Mouse (Mus musculus): ENCODE results near the gene Chst14. TPM values are rescaled to one million over a fixed set of nuclear protein-coding genes. Genes with fewer than 3 reads are reported as not detected.

The Chst14 gene
- total and polyA plus RNA-seq, 3 experiments: 1.2 to 4.9 (median 2.5) TPM

DNA sequence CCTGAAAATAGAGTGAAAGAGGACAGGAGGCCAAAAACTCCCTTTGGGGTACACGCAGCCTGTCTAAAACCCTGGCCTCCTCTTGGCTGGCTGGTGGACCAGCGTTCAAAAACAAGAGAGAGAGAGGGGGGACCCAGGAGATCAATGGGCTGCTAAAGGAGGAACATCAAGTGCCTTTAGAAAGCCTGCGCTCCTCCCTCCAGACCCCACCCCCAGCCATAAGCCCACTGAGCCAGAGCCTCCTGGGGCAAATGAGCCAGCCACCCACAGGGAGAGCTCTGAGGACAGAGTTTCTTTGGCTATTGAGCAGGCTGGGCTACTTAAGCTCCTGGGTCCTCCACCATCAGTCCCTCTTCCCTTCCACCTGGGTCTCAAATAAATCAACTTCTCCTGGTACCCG lies 27.5 kb upstream of the Chst14 start:
- no peak overlapping the region; the same call in 1 of the 2 replicates for H3K4me3 ChIP-seq (ENCODE audit: low read depth, low read length)
- peaks cover 85% of the 10 kb centered on the region for H3K4me1 ChIP-seq (ENCODE audit: insufficient read depth, low read depth, low read length)
- H3K27me3 ChIP-seq (ENCODE audit: insufficient read depth, low read length): peaks cover 25% of the 10 kb centered on the region; the same call in 1 of the 2 replicates
- TF ChIP-seq POLR2AphosphoS5 (IDR thresholded peaks at IDR 0.05; ENCODE audit: insufficient replicate concordance, low read depth, low read length) (no peak), CTCF (IDR thresholded peaks at IDR 0.05; ENCODE audit: low read depth, low read length) (no peak), GATA1 (IDR thresholded peaks at IDR 0.05; ENCODE audit: borderline replicate concordance, low read length) (no peak), TAL1 (conservative IDR thresholded peaks at IDR 0.05; ENCODE audit: low read depth, low read length) (no peak), GATA2 (IDR thresholded peaks at IDR 0.05; ENCODE audit: borderline replicate concordance, low read depth, low read length) (no peak)
- H3K9me3 ChIP-seq (replicated peaks): no peaks in the 10 kb centered on the region
- DNase-seq (ENCODE audit: low spot score): no peak
- peaks cover 11% of the 10 kb centered on the region for H3K36me3 ChIP-seq (replicated peaks)
- no peak for ATAC-seq (ENCODE audit: extremely low read depth, insufficient number of reproducible peaks, low FRiP score, poor library complexity, severe bottlenecking)

DNA sequence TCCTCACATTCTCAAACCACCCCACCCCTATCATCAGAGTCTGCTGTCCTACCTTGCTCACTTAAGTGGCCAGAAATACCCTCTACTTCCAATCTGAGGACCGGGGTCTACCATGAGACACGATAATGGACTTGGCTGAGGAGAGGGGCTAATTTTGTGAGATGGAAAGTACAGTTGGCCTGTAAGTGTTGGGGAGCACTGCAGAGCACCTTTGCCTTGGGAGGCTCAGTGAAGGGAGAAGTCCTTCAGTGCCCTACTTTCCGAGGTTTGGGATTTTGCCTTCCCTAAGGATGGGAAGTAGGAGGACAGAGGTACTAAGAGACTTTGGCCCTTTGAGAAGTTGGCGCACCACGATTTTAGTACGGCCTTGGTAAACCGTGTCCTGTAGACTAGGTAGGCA lies 27.0 kb upstream of the Chst14 start:
- Histone ChIP-seq H3K27me3 (ENCODE audit: insufficient read depth, low read length) (peaks cover 25% of the 10 kb centered on the region; the same call in 1 of the 2 replicates), H3K4me1 (ENCODE audit: insufficient read depth, low read depth, low read length) (peaks cover 85% of the 10 kb centered on the region), H3K9me3 (replicated peaks) (no peaks in the 10 kb centered on the region), H3K36me3 (replicated peaks) (peaks cover 13% of the 10 kb centered on the region), H3K4me3 (ENCODE audit: low read depth, low read length) (peak overlapping the region; percentile 20; the same call in 1 of the 2 replicates)
- no peak for ATAC-seq (ENCODE audit: extremely low read depth, insufficient number of reproducible peaks, low FRiP score, poor library complexity, severe bottlenecking)
- TF ChIP-seq POLR2AphosphoS5 (IDR thresholded peaks at IDR 0.05; ENCODE audit: insufficient replicate concordance, low read depth, low read length) (no peak), GATA2 (IDR thresholded peaks at IDR 0.05; ENCODE audit: borderline replicate concordance, low read depth, low read length) (no peak), CTCF (IDR thresholded peaks at IDR 0.05; ENCODE audit: low read depth, low read length) (no peak), TAL1 (conservative IDR thresholded peaks at IDR 0.05; ENCODE audit: low read depth, low read length) (no peak), GATA1 (IDR thresholded peaks at IDR 0.05; ENCODE audit: borderline replicate concordance, low read length) (no peak)
- no peak for DNase-seq (ENCODE audit: low spot score)

DNA sequence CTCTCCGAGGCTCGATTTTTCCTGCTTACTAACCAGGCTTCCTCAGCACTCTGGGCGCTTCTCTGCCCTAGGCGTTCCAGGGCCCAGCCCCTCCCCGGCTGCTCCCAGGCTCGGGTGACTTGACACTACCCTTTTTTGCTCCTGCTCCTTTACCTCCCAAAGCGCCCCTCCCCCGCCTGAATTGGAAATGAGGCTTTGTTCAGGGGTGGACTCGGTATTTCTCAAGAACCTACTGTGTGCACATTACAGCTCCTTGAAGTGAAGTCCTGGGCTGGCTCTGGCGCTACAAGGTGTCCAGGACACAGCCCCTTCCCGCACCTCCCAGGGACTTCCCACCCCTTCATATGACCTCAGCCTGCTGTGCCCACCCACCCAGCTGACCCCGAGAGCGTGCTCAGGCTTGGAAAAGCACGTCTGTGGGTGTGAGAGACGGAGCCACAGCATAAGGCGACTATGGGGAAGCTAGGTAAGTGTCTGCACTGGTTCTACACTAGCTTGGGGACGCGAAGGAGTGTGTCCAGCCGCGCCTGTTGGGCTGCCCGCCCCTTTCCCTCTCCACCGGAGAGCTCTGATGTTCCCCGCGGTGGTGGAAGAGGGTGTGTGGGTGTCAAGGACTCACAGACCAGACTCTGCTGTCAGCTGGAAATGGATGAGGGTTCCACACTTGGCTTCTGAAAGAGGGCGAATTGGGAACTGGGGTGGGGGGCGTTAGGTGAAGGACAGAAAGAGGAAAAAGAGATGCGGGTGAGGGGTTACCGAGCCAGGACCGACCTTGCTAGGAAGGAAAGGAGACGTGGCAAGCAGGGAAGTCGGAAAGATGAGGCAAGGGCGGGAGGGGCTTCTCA lies 26.1 kb upstream of the Chst14 start, which contains the start of gene Bahd1:
Bahd1 (plus strand) TSS at position 397 of the 845 bp plus-strand sequence.
- Histone ChIP-seq H3K9me3 (replicated peaks) (no peaks in the 10 kb centered on the region), H3K36me3 (replicated peaks) (peaks cover 20% of the 10 kb centered on the region), H3K27me3 (ENCODE audit: insufficient read depth, low read length) (peaks cover 25% of the 10 kb centered on the region; the same call in 1 of the 2 replicates), H3K4me3 (ENCODE audit: low read depth, low read length) (peak within 1 kb of the TSS; percentile 92), H3K4me1 (ENCODE audit: insufficient read depth, low read depth, low read length) (peaks cover 85% of the 10 kb centered on the region)
- no peak for ATAC-seq (ENCODE audit: extremely low read depth, insufficient number of reproducible peaks, low FRiP score, poor library complexity, severe bottlenecking)
- no peak for TF ChIP-seq GATA2 (IDR thresholded peaks at IDR 0.05; ENCODE audit: borderline replicate concordance, low read depth, low read length)
- no peak for TF ChIP-seq CTCF (IDR thresholded peaks at IDR 0.05; ENCODE audit: low read depth, low read length)
- no peak for TF ChIP-seq GATA1 (IDR thresholded peaks at IDR 0.05; ENCODE audit: borderline replicate concordance, low read length)
- TF ChIP-seq POLR2AphosphoS5 (IDR thresholded peaks at IDR 0.05; ENCODE audit: insufficient replicate concordance, low read depth, low read length): no peak
- TF ChIP-seq TAL1 (conservative IDR thresholded peaks at IDR 0.05; ENCODE audit: low read depth, low read length): no peak
- DNase-seq (ENCODE audit: low spot score): peak; percentile 50

DNA sequence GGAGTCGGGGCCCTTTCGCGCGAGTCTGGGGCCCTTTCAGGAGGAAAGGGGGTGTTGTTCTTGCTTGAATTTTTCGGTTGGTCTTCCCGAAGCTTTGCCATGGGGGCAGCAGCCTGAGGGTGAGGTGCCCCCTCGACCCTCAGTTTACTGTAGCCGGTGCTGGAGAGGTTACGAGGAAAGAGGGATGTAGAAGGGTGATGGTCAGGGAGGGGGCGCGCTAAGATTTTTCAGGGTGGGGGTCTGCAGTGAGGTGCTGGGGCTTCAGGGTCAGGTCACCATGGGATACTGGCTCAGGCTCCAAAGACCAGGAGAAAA lies 25.5 kb upstream of the Chst14 start:
- peaks cover 23% of the 10 kb centered on the region for H3K36me3 ChIP-seq (replicated peaks)
- H3K4me3 ChIP-seq (ENCODE audit: low read depth, low read length): peak overlapping the region; percentile 92
- peaks cover 23% of the 10 kb centered on the region; the same call in 1 of the 2 replicates for H3K27me3 ChIP-seq (ENCODE audit: insufficient read depth, low read length)
- TF ChIP-seq POLR2AphosphoS5 (IDR thresholded peaks at IDR 0.05; ENCODE audit: insufficient replicate concordance, low read depth, low read length): no peak
- no peak for TF ChIP-seq TAL1 (conservative IDR thresholded peaks at IDR 0.05; ENCODE audit: low read depth, low read length)
- no peak for TF ChIP-seq CTCF (IDR thresholded peaks at IDR 0.05; ENCODE audit: low read depth, low read length)
- no peak for TF ChIP-seq GATA2 (IDR thresholded peaks at IDR 0.05; ENCODE audit: borderline replicate concordance, low read depth, low read length)
- TF ChIP-seq GATA1 (IDR thresholded peaks at IDR 0.05; ENCODE audit: borderline replicate concordance, low read length): no peak
- peaks cover 85% of the 10 kb centered on the region for H3K4me1 ChIP-seq (ENCODE audit: insufficient read depth, low read depth, low read length)
- no peak for ATAC-seq (ENCODE audit: extremely low read depth, insufficient number of reproducible peaks, low FRiP score, poor library complexity, severe bottlenecking)
- DNase-seq (ENCODE audit: low spot score): no peak
- H3K9me3 ChIP-seq (replicated peaks): no peaks in the 10 kb centered on the region

DNA sequence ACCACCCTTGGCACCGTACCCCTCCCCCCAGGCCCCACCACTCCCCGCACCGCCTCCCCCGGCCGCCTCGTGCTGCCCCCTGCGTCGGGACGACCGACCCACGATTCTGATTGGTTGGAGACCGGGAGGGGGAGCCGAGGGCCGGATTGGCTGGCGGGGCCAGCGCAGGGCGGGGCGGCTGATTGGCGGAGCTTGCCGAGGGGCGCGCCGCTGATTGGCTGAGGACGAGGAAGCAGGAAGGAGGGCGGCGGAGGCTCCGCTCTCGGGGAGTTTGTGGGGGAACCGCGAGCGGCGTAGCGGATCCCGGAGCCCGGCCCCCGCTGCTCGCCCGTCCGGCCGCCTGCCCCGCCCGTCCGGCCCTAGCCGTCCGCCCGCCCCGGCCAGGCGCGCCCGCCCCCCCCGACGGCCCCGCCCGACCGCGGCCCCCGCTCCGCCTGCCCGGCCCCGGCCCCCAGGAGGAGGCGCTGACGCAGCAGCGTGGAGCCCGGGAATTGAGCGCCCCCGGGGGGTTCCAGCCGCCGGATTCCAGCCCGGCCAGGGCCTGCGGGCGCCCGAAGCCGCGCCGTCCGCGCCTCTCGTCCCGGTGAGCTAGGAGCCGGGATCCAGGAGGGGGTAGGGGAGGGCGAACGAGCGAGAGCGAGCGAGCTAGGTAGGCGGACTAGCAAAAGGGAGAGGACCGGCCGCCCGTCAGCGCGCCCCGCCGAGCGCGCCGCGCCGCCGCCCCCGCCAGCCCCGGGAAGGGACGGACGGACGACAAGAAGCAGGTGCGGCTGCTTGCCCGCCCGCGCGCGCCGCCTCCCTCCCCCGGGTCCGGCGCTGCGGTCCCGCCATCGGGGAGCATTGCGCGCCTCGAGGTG lies 24.9 kb upstream of the Chst14 start:
- H3K36me3 ChIP-seq (replicated peaks): peaks cover 29% of the 10 kb centered on the region
- DNase-seq (ENCODE audit: low spot score) (peak; percentile 100), ATAC-seq (ENCODE audit: extremely low read depth, insufficient number of reproducible peaks, low FRiP score, poor library complexity, severe bottlenecking) (peak; percentile 79)
- H3K27me3 ChIP-seq (ENCODE audit: insufficient read depth, low read length): peaks cover 23% of the 10 kb centered on the region; the same call in 1 of the 2 replicates
- no peak for TF ChIP-seq GATA2 (IDR thresholded peaks at IDR 0.05; ENCODE audit: borderline replicate concordance, low read depth, low read length)
- TF ChIP-seq GATA1 (IDR thresholded peaks at IDR 0.05; ENCODE audit: borderline replicate concordance, low read length): no peak
- TF ChIP-seq CTCF (IDR thresholded peaks at IDR 0.05; ENCODE audit: low read depth, low read length): no peak
- no peak for TF ChIP-seq POLR2AphosphoS5 (IDR thresholded peaks at IDR 0.05; ENCODE audit: insufficient replicate concordance, low read depth, low read length)
- TF ChIP-seq TAL1 (conservative IDR thresholded peaks at IDR 0.05; ENCODE audit: low read depth, low read length): no peak
- peak overlapping the region; percentile 92 for H3K4me3 ChIP-seq (ENCODE audit: low read depth, low read length)
- H3K4me1 ChIP-seq (ENCODE audit: insufficient read depth, low read depth, low read length): peaks cover 86% of the 10 kb centered on the region
- no peaks in the 10 kb centered on the region for H3K9me3 ChIP-seq (replicated peaks)
